ENCODE assay signal across 8 mouse cellular contexts in the genomic region with DNA sequence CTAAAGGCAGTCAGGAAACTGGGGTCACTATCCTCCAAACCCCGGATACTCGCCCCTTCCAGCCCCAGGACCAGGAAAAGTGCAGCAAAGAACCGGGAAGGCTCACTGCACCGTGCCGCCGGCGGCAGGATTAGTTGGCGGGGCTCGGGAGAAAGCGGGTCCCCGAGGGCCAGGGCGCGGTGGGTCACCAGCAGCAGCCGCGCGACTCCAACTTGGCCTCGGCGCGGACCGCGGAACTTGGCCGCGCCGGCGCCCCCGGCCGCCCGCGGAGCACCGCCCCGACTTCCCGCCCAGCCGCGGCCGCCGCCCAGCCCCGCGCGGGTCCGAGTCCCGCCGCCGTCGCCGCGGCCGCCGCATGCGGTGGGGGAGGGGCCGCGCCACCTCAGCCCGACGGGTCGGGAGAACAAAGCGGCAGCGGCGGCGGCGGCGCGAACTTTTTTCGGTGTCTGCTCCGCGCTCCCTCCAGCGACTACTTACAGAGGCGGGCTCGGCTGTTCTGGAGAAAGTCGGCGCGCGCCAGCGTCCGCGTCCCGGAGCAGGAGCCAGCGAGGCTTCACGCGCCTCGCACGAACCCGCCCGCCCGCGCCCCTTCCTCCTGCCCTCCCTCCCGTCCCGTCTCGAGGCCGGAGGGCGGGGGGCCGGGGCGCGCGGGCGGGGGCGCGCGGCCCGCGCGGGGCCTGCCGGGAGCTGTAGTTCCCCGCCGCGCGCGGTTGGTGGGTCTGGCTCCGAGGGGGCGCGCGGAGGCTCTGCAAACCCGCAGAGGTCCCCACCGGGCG. TPM values are rescaled to one million over a fixed set of nuclear protein-coding genes. Genes with fewer than 3 reads are reported as not detected.
A peak's percentile ranks its signal among the peaks of the same experiment; 100 is the strongest.
DNase-seq lines count a peak whose midpoint lies in the region; ATAC-seq lines count a peak whose summit lies in the region.

A gene (minus strand): TSS at position 609 of the 776 bp plus-strand sequence.

- peak within 1 kb of the TSS; percentile 79 for H3K4me2 ChIP-seq in intestine, embryonic 15.5 days (replicated peaks)

- H3K9me3 ChIP-seq in intestine, embryonic 15.5 days = no peaks in the 10 kb centered on the region

- peak; percentile 95 for ATAC-seq in intestine, embryonic 15.5 days
- ATAC-seq in megakaryocyte-erythroid progenitor cell, adult 5-6 weeks (replicated peaks; ENCODE audit: low FRiP score, low TSS enrichment, poor library complexity, severe bottlenecking) = peak; percentile 38; the same call in 1 of the 2 replicates

- WGBS in intestine, embryonic 15.5 days = under 1% methylated on average over 95 of the region's 113 CpGs

- H3K4me3 ChIP-seq in intestine, embryonic 15.5 days (replicated peaks) = peak within 1 kb of the TSS; percentile 85

- peaks cover 7% of the 10 kb centered on the region; the same call in 1 of the 2 replicates for H3K4me1 ChIP-seq in intestine, embryonic 15.5 days (replicated peaks)

- H3K36me3 ChIP-seq in intestine, embryonic 15.5 days = no peaks in the 10 kb centered on the region

- no peaks in the 10 kb centered on the region for H3K27me3 ChIP-seq in intestine, embryonic 15.5 days (replicated peaks)

- peak within 1 kb of the TSS; percentile 89 for H3K27ac ChIP-seq in intestine, embryonic 15.5 days

- peak; percentile 67 to 68 for DNase-seq in adrenal gland, adult 18-20 months (ENCODE audit: low spot score in 2 of 2)
- DNase-seq in embryo, embryonic 11.5 days (ENCODE audit: low read depth, low spot score) = peak; percentile 63
- DNase-seq in gastrocnemius, postnatal 4 days (ENCODE audit: low spot score in 2 of 2) = peak; percentile 48 to 74
- DNase-seq in left cerebral cortex, postnatal 36 days (ENCODE audit: low spot score in 2 of 2) = peak; percentile 38 to 45
- peak; percentile 57 for DNase-seq in right cerebral cortex, postnatal 14 days
- peak; percentile 69 for DNase-seq in urinary bladder, postnatal 4 days (ENCODE audit: low spot score in 2 of 2)

- peak within 1 kb of the TSS; percentile 78 for H3K9ac ChIP-seq in intestine, embryonic 15.5 days

- intact Hi-C loops in left cerebral cortex, postnatal 36 days (cut with DNase I) = no loop called here

RNA-seq across cellular contexts. Expression of the gene that starts here (rescaled TPM):
- 10 to 100 TPM; 18.5 to 21.8 TPM for total RNA-seq in adrenal gland, adult 18-20 months (2021)
- 10 to 100 TPM; 37.9 to 39.6 TPM for total RNA-seq in gastrocnemius, postnatal 4 days (2021)
- polyA plus RNA-seq in intestine, embryonic 15.5 days (2015; fragmentation: Nextera tagmentation; extraction: Ambion mirVana) = 26.2 and 30.9 TPM in 2 replicates
- 10 to 100 TPM; 10.1 to 10.2 TPM for total RNA-seq in left cerebral cortex, postnatal 36 days (2021)
- 24.8 and 28.5 TPM in 2 replicates for total RNA-seq in megakaryocyte-erythroid progenitor cell, adult 5-6 weeks (2014; fragmentation: Nextera tagmentation)
- 27.6 and 37.5 TPM in 2 replicates for total RNA-seq in megakaryocyte-erythroid progenitor cell, adult 5-6 weeks (2017)

Comparison
In these comparisons a context has a peak if more than half of its experiments do, and no peak if none do; other contexts are left out.
1. Peak in every context shown above with its lines: DNase-seq, ATAC-seq, H3K4me3 ChIP-seq and H3K27ac ChIP-seq.